Mouse (Mus musculus) embryonic fibroblast, embryonic 13.5 days (primary cell): ENCODE measurements at regions not wholly inside any gene's neighbourhood (a gene's known extent, or its start where the extent isn't known, plus 50 kb on each side); places are given as distances from the start of the nearest gene placed in this dataset.

ENCODE experiments used
- H3K27ac ChIP-seq: 2 replicates; pipeline ENCODE4 v1.5.1; 2012; ENCODE audit warnings: low read length, control low read depth, inconsistent platforms; ENCODE audit not compliant: insufficient read depth
- H3K4me1 ChIP-seq: 2 replicates; pipeline ENCODE4 v1.6.1; 2011; ENCODE audit warnings: low read length; ENCODE audit not compliant: control insufficient read depth, insufficient read depth
- H3K4me3 ChIP-seq: 2 replicates; pipeline ENCODE4 v1.5.1; 2011; ENCODE audit warnings: mild to moderate bottlenecking, control low read depth, low read length; ENCODE audit not compliant: insufficient read depth
- CTCF ChIP-seq: IDR thresholded peaks from 2 replicates; pipeline ENCODE4 v1.5.1; 2011; ENCODE audit warnings: mild to moderate bottlenecking, control low read depth, low read length, moderate library complexity, borderline replicate concordance; ENCODE audit not compliant: insufficient read depth
- POLR2A ChIP-seq: IDR thresholded peaks from 2 replicates; pipeline ENCODE4 v1.6.1; 2011; ENCODE audit warnings: low read depth, mild to moderate bottlenecking, control low read depth, low read length, moderate library complexity

- H3K4me1 ChIP-seq: no peaks in the 10 kb centered on the region
- no peak overlapping the region for H3K4me3 ChIP-seq
- no peak overlapping the region for H3K27ac ChIP-seq
- TF ChIP-seq CTCF: no peak
- TF ChIP-seq POLR2A: no peak
These were observed 414.1 kb downstream of the Ajap1 start for GRCm38 (mm10) chr4:153068484-153069033.

- TF ChIP-seq CTCF: no peak
- no peak for TF ChIP-seq POLR2A
- Histone ChIP-seq H3K4me3 (no peak overlapping the region), H3K4me1 (no peaks in the 10 kb centered on the region), H3K27ac (no peak overlapping the region)
These were observed 418.5 kb downstream of the Ajap1 start for GRCm38 (mm10) chr4:153064021-153064605.

- TF ChIP-seq CTCF (no peak), POLR2A (no peak)
- Histone ChIP-seq H3K4me3 (no peak overlapping the region), H3K4me1 (no peaks in the 10 kb centered on the region), H3K27ac (no peak overlapping the region)
These were observed 419.2 kb downstream of the Ajap1 start for GRCm38 (mm10) chr4:153063402-153063801.

- H3K27ac ChIP-seq: no peak overlapping the region
- TF ChIP-seq CTCF (no peak), POLR2A (no peak)
- H3K4me1 ChIP-seq: no peaks in the 10 kb centered on the region
- no peak overlapping the region for H3K4me3 ChIP-seq
These were observed 424.5 kb downstream of the Ajap1 start for GRCm38 (mm10) chr4:153058152-153058551.

- H3K27ac ChIP-seq: no peak overlapping the region
- no peaks in the 10 kb centered on the region for H3K4me1 ChIP-seq
- no peak overlapping the region for H3K4me3 ChIP-seq
- no peak for TF ChIP-seq POLR2A
- TF ChIP-seq CTCF: no peak
These were observed 458.9 kb downstream of the Ajap1 start for GRCm38 (mm10) chr4:153023711-153024110.

GRCm38 (mm10) chr4:153019211-153019610 lies 463.4 kb downstream of the Ajap1 start:
- H3K27ac ChIP-seq: no peak overlapping the region
- TF ChIP-seq CTCF (no peak), POLR2A (no peak)
- H3K4me1 ChIP-seq: no peaks in the 10 kb centered on the region
- no peak overlapping the region for H3K4me3 ChIP-seq

- H3K4me3 ChIP-seq: no peak overlapping the region; the same call in 1 of the 2 replicates
- no peak for TF ChIP-seq CTCF
- no peak for TF ChIP-seq POLR2A
- no peaks in the 10 kb centered on the region for H3K4me1 ChIP-seq
- H3K27ac ChIP-seq: no peak overlapping the region
These were observed 464.3 kb downstream of the Ajap1 start for GRCm38 (mm10) chr4:153018138-153018921.

- H3K4me1 ChIP-seq: no peaks in the 10 kb centered on the region
- H3K4me3 ChIP-seq: no peak overlapping the region
- TF ChIP-seq POLR2A: no peak
- no peak overlapping the region for H3K27ac ChIP-seq
These were observed 464.8 kb downstream of the Ajap1 start for GRCm38 (mm10) chr4:153017816-153018137.

GRCm38 (mm10) chr4:153003338-153003737 lies 479.3 kb downstream of the Ajap1 start:
- H3K4me1 ChIP-seq: no peaks in the 10 kb centered on the region
- no peak for TF ChIP-seq POLR2A
- TF ChIP-seq CTCF: no peak
- no peak overlapping the region for H3K27ac ChIP-seq
- no peak overlapping the region for H3K4me3 ChIP-seq

GRCm38 (mm10) chr4:153002516-153002915 lies 480.1 kb downstream of the Ajap1 start:
- Histone ChIP-seq H3K27ac (no peak overlapping the region), H3K4me1 (no peaks in the 10 kb centered on the region), H3K4me3 (no peak overlapping the region)
- no peak for TF ChIP-seq CTCF
- no peak for TF ChIP-seq POLR2A
